Mouse (Mus musculus): Measurements from ENCODE around the gene Prcc.

DNA sequence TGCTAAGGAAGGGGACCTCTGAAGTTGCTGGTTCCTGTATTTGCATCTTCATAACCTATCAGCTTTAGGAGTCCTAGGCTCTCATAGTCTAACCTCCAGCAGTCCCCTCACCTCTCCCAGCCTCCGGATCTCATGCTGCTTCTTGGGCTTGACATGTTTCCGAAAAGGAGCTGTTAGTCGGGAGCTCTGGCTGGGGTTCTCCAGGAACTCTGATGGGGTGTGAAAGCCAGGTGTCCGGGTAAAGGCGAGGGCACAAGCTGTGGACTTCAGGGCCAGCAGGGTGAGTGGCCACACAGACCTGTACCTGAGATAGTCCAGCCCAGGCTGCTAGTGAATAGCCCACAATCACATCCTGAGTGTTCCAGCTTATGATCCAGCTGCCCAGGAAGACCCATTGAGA is 42.0 kb upstream of the Prcc start:
- TF ChIP-seq POLR2A (IDR thresholded peaks at IDR 0.05; ENCODE audit: borderline replicate concordance, control insufficient read depth, low read depth, low read length) (no peak), CTCF (IDR thresholded peaks at IDR 0.05; ENCODE audit: control insufficient read depth, insufficient read depth, low read length) (no peak)

Data from bone marrow, adult 2 months (tissue).